Mouse (Mus musculus) liver, postnatal 0 days (tissue): ENCODE measurements at regions not wholly inside any gene's neighbourhood (a gene's known extent, or its start where the extent isn't known, plus 50 kb on each side); places are given as distances from the start of the nearest gene placed in this dataset.

Source experiments
- ATAC-seq: fragments of 200-750 bp; cut with Nextera tagmentation; 2 replicates; pipeline ENCODE4 v1.8.0; 2017; ENCODE audit warnings: mild to moderate bottlenecking, moderate library complexity
- DNase-seq: peaks from one replicate; pipeline ENCODE4 v3.0.0-alpha.2; 2016
- H3K27ac ChIP-seq: fragments of 300-500 bp; sonication (generic); 2 replicates; pipeline ENCODE4 v1.5.1; 2014; ENCODE audit warnings: antibody characterized with exemption, moderate library complexity, mild to moderate bottlenecking, low read depth
- H3K27me3 ChIP-seq: fragments of 300-500 bp; sonication (generic); 2 replicates; pipeline ENCODE4 v1.6.1; 2014; ENCODE audit warnings: low read length, control low read depth, mixed read lengths; ENCODE audit not compliant: insufficient read depth
- H3K36me3 ChIP-seq: fragments of 300-500 bp; sonication (generic); replicated peaks from 2 replicates; pipeline ENCODE4 v1.6.1; 2014; ENCODE audit warnings: mild to moderate bottlenecking, control low read depth, low read length, moderate library complexity, mixed read lengths; ENCODE audit not compliant: insufficient read depth
- H3K4me1 ChIP-seq: fragments of 300-500 bp; sonication (generic); 2 replicates; pipeline ENCODE4 v1.6.1; 2014; ENCODE audit warnings: antibody characterized with exemption, mild to moderate bottlenecking, control low read depth; ENCODE audit not compliant: insufficient read depth
- H3K4me2 ChIP-seq: fragments of 300-500 bp; sonication (generic); 2 replicates; pipeline ENCODE4 v1.6.1; 2014; ENCODE audit warnings: low read depth, mild to moderate bottlenecking, low read length, moderate library complexity, mixed read lengths
- H3K4me3 ChIP-seq: fragments of 300-500 bp; sonication (generic); 2 replicates; pipeline ENCODE4 v1.5.1; 2014; ENCODE audit warnings: low read depth, low read length
- H3K9ac ChIP-seq: fragments of 300-500 bp; sonication (generic); replicated peaks from 2 replicates; pipeline ENCODE4 v1.6.1; 2014; ENCODE audit warnings: mild to moderate bottlenecking, moderate library complexity
- H3K9me3 ChIP-seq: fragments of 300-500 bp; sonication (generic); 2 replicates; pipeline ENCODE4 v1.6.1; 2016; ENCODE audit warnings: mild to moderate bottlenecking, control low read depth, low read length, mixed read lengths
- CTCF ChIP-seq: sonication (generic); IDR thresholded peaks from 2 replicates; pipeline ENCODE4 v1.5.1; 2016; ENCODE audit warnings: antibody characterized with exemption, low read depth
- EP300 ChIP-seq: IDR thresholded peaks from 2 replicates; pipeline ENCODE4 v1.6.1; 2016; ENCODE audit warnings: antibody characterized with exemption, low read depth, mild to moderate bottlenecking
- WGBS: fragments of 180-500 bp; shearing (Covaris S2); extraction: QIAGEN DNeasy Blood & Tissue Kit; methylation state at CpG from one replicate; pipeline ENCODE4 v1.1.7; 2014; ENCODE audit not compliant: insufficient replicate concordance; 5-methylcytosine and 5-hydroxymethylcytosine counted together

DNA sequence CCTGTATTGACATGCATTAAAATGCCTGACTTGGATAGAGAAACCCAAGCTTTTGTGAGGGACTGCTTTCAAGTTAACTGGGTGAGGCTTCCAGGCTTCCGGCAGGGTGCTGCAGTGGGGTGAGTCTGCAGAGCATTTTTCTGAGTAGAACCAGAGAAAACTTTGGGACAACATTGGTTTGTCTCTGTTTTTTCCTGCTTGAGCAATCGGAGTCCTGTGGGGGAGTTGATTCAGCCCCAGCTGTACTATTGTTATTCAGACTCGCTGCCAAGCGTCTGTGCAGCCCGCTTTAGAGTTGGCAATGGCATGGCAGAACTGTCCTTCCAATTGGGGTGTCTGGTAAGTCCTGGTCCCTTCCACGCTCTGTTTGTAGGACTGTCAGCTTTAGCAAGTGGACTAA is 204.8 kb upstream of the P2ry1 start:
- no peak overlapping the region for H3K4me3 ChIP-seq
- DNase-seq (no peak), ATAC-seq (no peak)
- 82% methylated on average over 6 of the region's 6 CpGs for WGBS
- H3K9me3 ChIP-seq = no peaks in the 10 kb centered on the region
- H3K4me2 ChIP-seq = no peak overlapping the region
- H3K4me1 ChIP-seq = no peaks in the 10 kb centered on the region
- no peaks in the 10 kb centered on the region for H3K27me3 ChIP-seq
- no peak overlapping the region for H3K9ac ChIP-seq
- no peak for TF ChIP-seq EP300
- TF ChIP-seq CTCF = no peak
- H3K36me3 ChIP-seq = no peaks in the 10 kb centered on the region
- H3K27ac ChIP-seq = no peak overlapping the region

DNA sequence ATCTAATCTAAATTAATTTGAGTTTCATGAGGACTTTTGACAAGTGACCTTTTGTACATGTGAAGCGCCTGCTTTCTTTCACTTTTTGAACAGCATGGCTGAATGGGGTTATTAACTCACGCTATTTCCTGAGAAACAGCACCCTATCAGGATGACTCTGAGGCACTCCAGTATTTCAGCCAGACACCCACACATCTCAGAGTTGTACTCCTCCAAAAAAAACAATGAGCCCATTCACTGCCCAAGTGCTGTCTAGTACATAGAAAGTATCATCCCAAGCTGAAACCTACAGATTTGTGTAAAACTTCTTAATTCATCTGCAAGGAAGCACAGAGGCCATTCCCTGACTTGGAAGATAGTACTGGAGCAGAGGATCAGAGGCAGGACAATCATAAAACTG is 204.1 kb upstream of the P2ry1 start:
- H3K27me3 ChIP-seq = no peaks in the 10 kb centered on the region
- H3K4me3 ChIP-seq = no peak overlapping the region
- H3K4me2 ChIP-seq = no peak overlapping the region
- no peaks in the 10 kb centered on the region for H3K4me1 ChIP-seq
- H3K9me3 ChIP-seq = no peaks in the 10 kb centered on the region
- H3K36me3 ChIP-seq = no peaks in the 10 kb centered on the region
- no peak for ATAC-seq
- H3K27ac ChIP-seq = no peak overlapping the region
- H3K9ac ChIP-seq = no peak overlapping the region
- 82% methylated on average over 2 of the region's 2 CpGs for WGBS
- DNase-seq = no peak
- TF ChIP-seq EP300 (no peak), CTCF (no peak)

DNA sequence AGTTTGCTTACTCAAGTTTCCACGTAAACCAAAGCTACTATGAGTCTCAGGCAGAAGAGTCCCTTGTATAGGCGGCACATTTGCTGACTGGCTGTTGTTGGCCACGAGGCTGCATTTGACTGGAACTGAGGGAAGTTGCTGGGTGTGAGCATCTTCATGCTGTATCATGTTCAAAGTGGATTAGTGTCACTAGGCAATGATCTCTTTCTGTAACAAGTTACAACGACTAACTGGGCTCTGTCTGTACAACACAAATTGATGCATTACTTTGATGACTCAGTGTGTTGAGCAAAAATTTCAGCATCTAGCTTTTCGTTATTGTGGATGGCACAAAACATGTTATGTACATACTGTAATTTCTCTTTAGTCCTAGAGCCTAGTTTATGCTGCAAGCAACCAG is 203.7 kb upstream of the P2ry1 start:
- 75% methylated on average over 5 of the region's 5 CpGs for WGBS
- Histone ChIP-seq H3K4me1 (no peaks in the 10 kb centered on the region), H3K27me3 (no peaks in the 10 kb centered on the region), H3K4me2 (no peak overlapping the region), H3K9me3 (no peaks in the 10 kb centered on the region), H3K4me3 (no peak overlapping the region), H3K27ac (no peak overlapping the region), H3K9ac (no peak overlapping the region), H3K36me3 (no peaks in the 10 kb centered on the region)
- DNase-seq (no peak), ATAC-seq (no peak)
- TF ChIP-seq EP300 (no peak), CTCF (no peak)

DNA sequence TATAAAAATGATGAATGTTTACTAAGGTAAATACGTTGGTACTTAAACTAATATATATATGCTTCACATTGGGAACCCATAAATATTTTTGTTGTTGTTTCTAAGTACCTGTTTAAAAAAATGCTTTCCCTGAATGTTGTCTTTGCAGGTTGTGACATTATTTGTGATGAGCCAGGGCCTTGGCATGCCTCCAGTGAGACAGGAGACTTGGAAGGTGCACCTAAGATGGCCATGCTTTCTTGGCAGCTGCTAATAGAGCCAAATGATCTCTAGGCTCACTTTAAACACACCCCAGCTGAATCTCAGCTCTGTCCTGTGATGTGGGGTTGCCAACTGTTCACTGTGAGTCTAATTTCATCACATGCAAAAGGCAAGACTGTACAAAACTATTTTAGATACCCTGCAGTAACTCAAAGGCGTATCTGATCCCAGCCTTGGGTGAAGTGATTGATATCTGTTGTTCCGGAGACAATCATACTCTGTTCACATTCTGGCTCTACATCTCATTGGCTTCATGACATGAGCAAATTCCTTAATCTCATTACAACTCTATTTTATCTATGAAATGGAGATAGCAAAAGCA is 197.8 kb upstream of the P2ry1 start:
- no peak overlapping the region for H3K27ac ChIP-seq
- H3K4me1 ChIP-seq = no peaks in the 10 kb centered on the region
- ATAC-seq = no peak
- 88% methylated on average over 3 of the region's 3 CpGs for WGBS
- H3K9me3 ChIP-seq = no peaks in the 10 kb centered on the region
- TF ChIP-seq EP300 = no peak
- no peak for TF ChIP-seq CTCF
- H3K27me3 ChIP-seq = no peaks in the 10 kb centered on the region
- no peak overlapping the region for H3K9ac ChIP-seq
- no peak overlapping the region for H3K4me3 ChIP-seq
- H3K36me3 ChIP-seq = no peaks in the 10 kb centered on the region
- no peak for DNase-seq
- H3K4me2 ChIP-seq = no peak overlapping the region

DNA sequence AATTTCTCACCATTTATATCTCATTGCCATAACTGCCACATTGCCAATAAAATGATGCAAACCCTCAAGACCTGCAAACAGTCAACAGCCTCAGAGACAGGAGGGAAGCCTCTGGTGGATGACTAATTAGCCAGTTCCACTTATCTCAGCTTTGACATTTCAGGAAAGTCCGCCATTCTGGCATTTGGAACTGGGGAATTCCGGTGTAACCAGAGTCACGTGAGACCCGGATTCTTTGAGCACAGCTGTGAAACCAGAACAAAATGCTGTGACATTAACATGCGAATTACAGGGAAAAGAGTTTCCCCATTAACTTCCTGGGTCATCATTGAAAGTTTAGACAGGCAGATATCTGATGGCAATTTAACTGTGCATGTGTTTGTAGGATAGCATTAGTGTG is 190.7 kb upstream of the P2ry1 start:
- no peaks in the 10 kb centered on the region for H3K4me1 ChIP-seq
- 70% methylated on average over 5 of the region's 5 CpGs for WGBS
- ATAC-seq = no peak
- no peak overlapping the region for H3K4me3 ChIP-seq
- no peaks in the 10 kb centered on the region for H3K36me3 ChIP-seq
- no peak overlapping the region for H3K4me2 ChIP-seq
- no peaks in the 10 kb centered on the region for H3K9me3 ChIP-seq
- H3K9ac ChIP-seq = no peak overlapping the region
- TF ChIP-seq CTCF (no peak), EP300 (no peak)
- no peak for DNase-seq
- H3K27me3 ChIP-seq = no peaks in the 10 kb centered on the region
- no peak overlapping the region for H3K27ac ChIP-seq

DNA sequence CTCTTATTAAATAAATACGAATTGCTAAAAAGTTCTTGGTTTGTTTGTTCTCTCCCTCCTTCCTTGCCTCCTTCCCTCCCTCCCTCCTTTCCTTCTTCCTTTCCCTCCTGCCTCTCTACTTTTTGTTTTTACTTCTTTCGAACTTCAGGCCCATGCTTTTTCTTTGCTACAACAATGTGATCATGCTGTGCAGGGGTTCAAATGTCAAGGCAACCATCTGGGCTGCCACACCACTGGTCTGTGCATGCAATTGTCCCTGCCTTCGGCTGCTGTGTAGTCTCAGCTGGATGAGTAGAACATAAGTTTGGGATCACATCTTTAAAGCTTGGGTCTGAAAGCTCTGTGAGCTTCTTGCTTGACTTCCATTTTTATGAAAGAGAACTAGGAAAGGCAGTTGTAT is 189.1 kb upstream of the P2ry1 start:
- Histone ChIP-seq H3K36me3 (no peaks in the 10 kb centered on the region), H3K9ac (no peak overlapping the region), H3K4me1 (peaks cover 1% of the 10 kb centered on the region), H3K27ac (no peak overlapping the region), H3K27me3 (no peaks in the 10 kb centered on the region), H3K4me2 (no peak overlapping the region), H3K4me3 (no peak overlapping the region), H3K9me3 (no peaks in the 10 kb centered on the region)
- WGBS = 74% methylated on average over 3 of the region's 3 CpGs
- DNase-seq (no peak), ATAC-seq (no peak)
- no peak for TF ChIP-seq EP300
- TF ChIP-seq CTCF = no peak
